Mouse (Mus musculus): ENCODE data around the gene Hipk2.

The Hipk2 gene

GRCm38 (mm10) chr6:38902820-38903439 is 27.0 kb upstream of the Hipk2 start:
- DNase-seq (ENCODE audit: low spot score): no peak

- DNase-seq (ENCODE audit: low spot score): no peak
Observed at GRCm38 (mm10) chr6:38901636-38902035, 25.7 kb upstream of the Hipk2 start.

DNA sequence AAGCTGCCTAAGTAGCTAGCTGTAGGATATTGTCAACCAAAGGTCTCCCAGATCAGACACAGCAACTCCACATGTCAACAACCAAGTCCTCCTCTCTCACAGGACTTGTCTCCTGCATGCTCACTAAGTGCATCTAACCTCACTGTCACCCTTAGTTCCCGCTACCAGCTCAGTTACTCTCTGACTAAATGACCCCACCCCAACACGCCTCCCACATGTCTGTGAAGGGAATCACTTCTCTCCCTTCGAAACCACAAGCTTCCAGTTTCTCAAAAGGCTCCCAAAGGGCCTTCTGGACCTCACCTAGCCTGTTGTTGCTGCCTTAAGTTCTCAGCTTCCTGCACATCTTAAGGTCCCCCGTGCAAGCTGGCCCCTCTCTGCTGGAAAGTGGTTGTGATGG is 25.2 kb upstream of the Hipk2 start:
- DNase-seq (ENCODE audit: low spot score): no peak

GRCm38 (mm10) chr6:38900479-38901126 is 24.6 kb upstream of the Hipk2 start:
- no peak for DNase-seq (ENCODE audit: low spot score)

- no peak for DNase-seq (ENCODE audit: low spot score)
Observed at GRCm38 (mm10) chr6:38900073-38900472, 24.1 kb upstream of the Hipk2 start.

GRCm38 (mm10) chr6:38893615-38894014 is 17.6 kb upstream of the Hipk2 start:
- DNase-seq (ENCODE audit: low spot score): peak; percentile 28

DNA sequence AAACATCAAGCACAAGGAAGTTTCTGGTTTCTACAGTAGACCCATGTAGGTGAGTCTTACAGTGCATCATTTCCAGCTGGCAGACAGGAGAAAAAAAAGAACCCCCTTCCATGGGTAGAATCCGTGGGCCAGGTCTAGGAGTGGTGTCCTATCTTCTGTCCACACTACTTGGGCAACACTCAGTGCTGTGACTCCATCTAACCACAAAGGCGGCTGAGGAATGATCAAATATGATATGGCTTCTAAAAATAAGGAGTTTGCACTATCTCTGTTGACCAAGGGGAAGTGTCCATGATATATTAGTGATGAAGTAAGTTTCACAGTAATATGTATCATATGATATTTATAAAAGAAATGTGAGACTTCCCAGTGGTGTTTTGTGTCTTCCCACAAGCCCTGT is 16.1 kb upstream of the Hipk2 start:
- DNase-seq (ENCODE audit: low spot score): no peak

DNA sequence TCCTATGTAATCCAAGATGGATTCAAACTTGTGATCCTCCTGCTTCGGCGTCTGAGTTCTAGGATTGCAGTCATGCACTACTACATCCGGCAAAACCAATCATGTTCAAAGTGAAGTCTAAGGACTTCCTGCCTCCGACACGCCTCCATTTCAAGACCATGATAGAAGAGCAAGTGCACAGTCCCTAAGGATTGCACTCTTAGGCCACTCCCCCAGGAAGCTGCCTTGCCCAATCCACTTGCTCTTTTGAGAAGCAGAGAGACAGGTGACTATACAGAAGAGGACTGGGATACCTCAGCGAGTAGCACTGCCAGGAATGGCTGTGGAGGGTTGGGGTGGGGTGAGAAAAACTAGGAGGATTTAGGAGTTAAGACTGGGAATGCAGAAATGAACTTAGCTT is 13.2 kb upstream of the Hipk2 start:
- no peak for DNase-seq (ENCODE audit: low spot score)

DNA sequence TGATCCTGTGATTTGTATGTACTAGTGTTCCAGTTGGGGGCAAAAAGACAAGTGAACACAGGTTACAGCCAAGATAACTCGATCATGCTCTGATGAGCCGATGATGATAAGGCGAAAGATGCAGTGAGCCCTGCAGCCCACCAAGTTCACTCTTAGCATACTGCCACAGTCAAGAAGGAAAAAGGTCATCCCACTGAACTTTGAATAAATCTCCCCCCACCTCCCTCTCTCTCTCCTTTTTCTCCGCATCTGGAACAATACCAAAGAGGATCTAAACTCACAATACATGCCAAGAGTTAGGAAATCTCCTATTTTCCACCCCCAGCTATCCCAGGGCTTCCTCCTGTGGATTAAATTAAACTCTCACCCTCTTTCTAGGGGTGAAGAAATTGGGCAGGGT is 11.5 kb upstream of the Hipk2 start:
- no peak for DNase-seq (ENCODE audit: low spot score)

GRCm38 (mm10) chr6:38885132-38885531 is 9.2 kb upstream of the Hipk2 start:
- no peak for DNase-seq (ENCODE audit: low spot score)

DNA sequence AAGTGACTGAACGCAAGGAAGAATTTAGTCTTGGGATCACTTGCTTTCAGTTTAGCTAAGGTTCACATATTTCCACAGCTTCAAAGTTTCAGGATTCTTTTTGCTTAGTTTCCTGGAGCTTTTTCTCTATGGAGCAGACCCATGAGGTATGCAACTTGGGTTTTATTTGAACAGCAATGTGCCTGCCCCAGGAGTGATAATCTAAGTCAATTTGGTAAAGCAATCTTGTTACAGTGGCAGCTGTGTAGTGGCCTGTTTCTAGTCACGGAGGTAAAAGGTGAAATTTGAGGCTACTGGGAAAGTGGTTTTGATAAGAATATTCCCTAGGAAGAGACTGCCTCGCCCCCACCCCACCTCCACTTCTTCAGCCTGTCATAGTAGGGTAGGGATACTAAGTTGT is 8.5 kb upstream of the Hipk2 start:
- no peak for DNase-seq (ENCODE audit: low spot score)

DNA sequence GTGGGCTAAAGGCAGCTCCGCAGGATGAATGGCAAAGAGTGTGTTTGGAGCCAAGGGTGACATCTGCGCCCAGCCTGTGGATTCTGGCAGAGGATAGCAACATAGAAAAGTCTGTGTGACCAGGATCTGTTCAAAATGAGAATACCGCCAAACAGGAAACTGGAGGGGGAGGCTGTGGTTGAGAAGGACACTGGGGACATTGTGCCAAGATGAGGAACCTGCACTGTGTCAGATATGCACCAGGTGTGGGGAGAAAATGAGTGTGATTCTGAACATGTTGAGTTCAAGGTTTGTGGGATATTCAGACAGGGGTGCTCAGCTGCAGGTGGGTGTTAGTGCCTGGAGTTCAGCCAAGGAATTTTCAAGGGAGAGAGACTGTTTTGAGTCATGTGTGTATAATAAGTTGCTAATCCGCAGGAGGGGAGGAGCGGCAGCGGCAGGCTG is 6.8 kb upstream of the Hipk2 start:
- no peak for DNase-seq (ENCODE audit: low spot score)

- no peak for DNase-seq (ENCODE audit: low spot score)
Observed at GRCm38 (mm10) chr6:38881975-38882374, 6.0 kb upstream of the Hipk2 start.

DNA sequence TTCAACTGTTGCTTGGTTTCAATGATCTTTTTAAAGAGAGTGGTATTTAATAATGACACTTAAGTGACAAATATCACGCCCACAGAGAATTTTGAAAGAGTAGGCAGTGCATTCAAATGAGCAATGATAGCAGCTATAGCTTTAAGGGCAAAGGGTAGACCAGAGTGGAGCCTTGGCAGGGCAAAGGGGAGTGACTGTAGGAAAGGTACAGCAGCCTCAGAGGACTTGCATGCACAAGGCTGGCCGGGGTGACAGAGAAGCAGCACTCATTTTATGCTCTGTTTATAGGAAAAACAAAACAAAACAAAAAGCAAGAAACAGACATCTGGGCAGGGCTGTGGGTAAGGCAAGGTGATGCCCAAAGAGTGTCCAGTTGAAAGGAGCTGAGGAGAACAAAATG is 5.5 kb upstream of the Hipk2 start:
- no peak for DNase-seq (ENCODE audit: low spot score)

- no peak for DNase-seq (ENCODE audit: low spot score)
Observed at GRCm38 (mm10) chr6:38877674-38878073, 1.7 kb upstream of the Hipk2 start.

DNA sequence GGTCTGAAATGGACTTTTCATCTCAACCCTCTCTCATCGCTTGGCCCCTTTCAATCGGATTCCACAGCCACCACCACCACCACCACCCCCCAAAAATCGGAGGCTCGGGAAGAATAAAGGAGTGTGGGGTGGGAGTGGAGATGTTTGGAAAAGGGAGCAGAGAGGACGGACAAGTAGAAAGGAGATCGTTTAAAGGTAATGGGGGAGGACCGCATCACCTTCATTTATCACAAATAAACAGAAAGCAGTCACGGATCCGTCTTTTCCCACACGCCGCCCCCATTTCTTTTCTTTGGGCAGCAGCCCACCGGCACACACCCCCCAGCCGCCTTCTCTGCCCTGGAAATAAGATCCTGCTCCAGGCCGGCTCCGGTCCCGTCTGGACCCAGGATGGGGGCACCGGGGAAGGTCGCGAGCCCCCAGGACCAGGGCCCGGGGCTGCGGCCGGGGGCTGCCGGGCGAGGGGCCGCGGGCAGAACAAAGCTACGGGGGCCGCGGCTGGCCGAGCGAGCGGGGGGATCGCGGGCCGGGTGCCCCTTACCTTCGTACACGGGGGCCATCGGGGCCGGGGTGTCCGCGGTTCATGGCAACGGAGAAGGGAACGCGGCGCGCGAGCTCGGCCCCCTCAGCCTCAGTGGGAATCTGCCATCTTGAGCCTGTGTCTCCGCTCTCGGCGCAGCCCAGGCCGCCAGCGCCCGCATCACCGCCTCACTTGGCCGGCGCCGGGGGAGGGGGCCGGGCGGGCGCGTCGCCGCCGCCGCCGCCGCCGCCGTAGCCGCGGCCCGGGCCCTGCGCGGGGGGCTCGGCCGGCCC is 501 bp downstream of the Hipk2 start, which contains the start of gene Tbxas1:
Gene Tbxas1, plus strand, starts transcription at position 147 of the 813 bp plus-strand sequence.
- DNase-seq (ENCODE audit: low spot score): peak; percentile 62

- DNase-seq (ENCODE audit: low spot score): peak; percentile 54
Observed at GRCm38 (mm10) chr6:38874565-38875257, 1.3 kb downstream of the Hipk2 start.

GRCm38 (mm10) chr6:38874035-38874434 is 1.9 kb downstream of the Hipk2 start:
- DNase-seq (ENCODE audit: low spot score): peak; percentile 65

DNA sequence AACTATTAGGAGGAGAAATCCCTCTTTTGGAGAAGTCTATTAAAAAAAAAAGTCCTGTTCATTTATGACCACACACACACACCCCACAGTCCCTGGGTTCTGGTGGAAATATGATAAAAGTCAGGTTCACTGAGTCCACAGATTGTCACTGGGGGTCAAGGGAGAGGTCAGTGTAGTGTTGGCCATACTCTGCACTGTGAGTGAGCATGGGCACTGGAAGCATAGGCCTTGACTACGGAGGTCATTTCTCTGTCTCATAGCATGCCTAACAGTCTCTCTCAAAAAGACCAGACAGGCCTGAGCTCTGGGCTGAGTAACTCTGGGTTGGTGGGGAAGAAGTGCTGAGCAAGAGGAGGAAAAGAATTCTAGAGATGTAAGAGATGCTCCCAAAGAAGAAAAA is 2.6 kb downstream of the Hipk2 start:
- DNase-seq (ENCODE audit: low spot score): no peak

DNA sequence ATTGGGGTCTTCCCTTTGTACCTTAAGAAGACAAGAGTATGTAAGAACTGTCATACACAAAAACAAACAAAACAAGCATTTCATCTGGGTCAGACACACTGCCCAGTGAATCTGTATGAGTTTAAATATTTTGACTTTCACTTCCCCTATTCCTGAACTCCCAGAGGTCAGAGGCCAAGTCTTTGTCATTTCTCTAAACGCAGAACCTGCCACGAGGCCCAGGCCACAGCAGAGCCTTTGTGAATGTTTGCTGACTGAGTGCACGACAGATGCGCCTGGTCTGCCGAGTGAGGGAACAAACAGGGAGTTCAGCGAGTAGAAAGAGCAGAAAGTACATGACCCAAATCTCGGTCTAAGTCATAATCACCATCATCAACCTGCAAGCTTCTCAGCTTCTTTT is 4.9 kb downstream of the Hipk2 start:
- peak; percentile 85 for DNase-seq (ENCODE audit: low spot score)

DNA sequence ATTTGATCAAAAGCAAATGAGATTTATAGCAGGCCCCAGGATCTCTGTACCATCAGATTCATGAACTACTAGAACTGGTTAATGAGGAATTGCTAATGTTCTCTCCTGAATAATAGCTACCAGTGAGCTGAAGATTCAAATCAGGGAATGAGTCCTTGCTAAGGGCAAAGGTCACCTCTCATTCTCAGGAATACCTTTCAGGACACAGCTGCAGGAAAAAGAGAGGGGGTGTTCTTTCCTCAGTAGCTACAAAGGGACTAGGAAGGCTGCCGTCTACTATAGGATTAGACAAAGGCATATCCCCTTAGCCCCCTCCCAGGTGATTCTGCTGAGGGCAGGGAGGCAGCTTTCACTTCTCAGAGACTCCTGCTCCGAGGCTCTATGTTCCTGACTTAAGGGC is 5.9 kb downstream of the Hipk2 start:
- DNase-seq (ENCODE audit: low spot score): peak; percentile 58

- no peak for DNase-seq (ENCODE audit: low spot score)
Observed at GRCm38 (mm10) chr6:38868974-38869373, 7.0 kb downstream of the Hipk2 start.
